Mouse (Mus musculus) intestine, embryonic 16.5 days (tissue): Measurements from ENCODE around the gene Gpd1l. TPM values are rescaled to one million over a fixed set of nuclear protein-coding genes. Genes with fewer than 3 reads are reported as not detected.

Experiments used
- ATAC-seq: fragments of 200-750 bp; cut with Nextera tagmentation; 2 replicates; pipeline ENCODE4 v1.8.0; 2017; ENCODE audit warnings: moderate TSS enrichment, moderate library complexity
- H3K27ac ChIP-seq: fragments of 300-500 bp; sonication (generic); 2 replicates; pipeline ENCODE4 v1.5.1; 2014; ENCODE audit warnings: mild to moderate bottlenecking, low read length
- H3K27me3 ChIP-seq: fragments of 300-500 bp; sonication (generic); replicated peaks from 2 replicates; pipeline ENCODE4 v1.6.1; 2014; ENCODE audit warnings: low read length, control low read depth, mixed read lengths; ENCODE audit not compliant: control insufficient read depth, insufficient read depth
- H3K36me3 ChIP-seq: fragments of 300-500 bp; sonication (generic); 2 replicates; pipeline ENCODE4 v1.6.1; 2014; ENCODE audit warnings: low read length, control low read depth; ENCODE audit not compliant: control insufficient read depth, insufficient read depth
- H3K4me1 ChIP-seq: fragments of 300-500 bp; sonication (generic); 2 replicates; pipeline ENCODE4 v1.6.1; 2014; ENCODE audit warnings: low read length, control low read depth, mixed read lengths; ENCODE audit not compliant: control insufficient read depth, insufficient read depth
- H3K4me2 ChIP-seq: fragments of 300-500 bp; sonication (generic); 2 replicates; pipeline ENCODE4 v1.6.1; 2014; ENCODE audit warnings: low read depth, low read length, control low read depth
- H3K4me3 ChIP-seq: fragments of 300-500 bp; sonication (generic); 2 replicates; pipeline ENCODE4 v1.5.1; 2014; ENCODE audit warnings: mild to moderate bottlenecking, low read length
- H3K9ac ChIP-seq: fragments of 300-500 bp; sonication (generic); 2 replicates; pipeline ENCODE4 v1.6.1; 2014; ENCODE audit warnings: low read depth, low read length
- H3K9me3 ChIP-seq: fragments of 300-500 bp; sonication (generic); 2 replicates; pipeline ENCODE4 v1.6.1; 2016; ENCODE audit warnings: low read length, control low read depth; ENCODE audit not compliant: control insufficient read depth
- WGBS: fragments of 180-500 bp; shearing (Covaris S2); extraction: QIAGEN DNeasy Blood & Tissue Kit; methylation state at CpG from one replicate; pipeline ENCODE4 v1.1.7; 2014; 5-methylcytosine and 5-hydroxymethylcytosine counted together
- polyA plus RNA-seq: library from polyadenylated mRNA; unstranded; fragments of >200 nt; fragmentation: Nextera tagmentation; extraction: Ambion mirVana; gene quantifications from 2 replicates; pipeline ENCODE4 v1.2.1, GENCODE M21; 2015

Gene Gpd1l
- polyA plus RNA-seq, 1 experiment from 2014 or later: 25.4 TPM

DNA sequence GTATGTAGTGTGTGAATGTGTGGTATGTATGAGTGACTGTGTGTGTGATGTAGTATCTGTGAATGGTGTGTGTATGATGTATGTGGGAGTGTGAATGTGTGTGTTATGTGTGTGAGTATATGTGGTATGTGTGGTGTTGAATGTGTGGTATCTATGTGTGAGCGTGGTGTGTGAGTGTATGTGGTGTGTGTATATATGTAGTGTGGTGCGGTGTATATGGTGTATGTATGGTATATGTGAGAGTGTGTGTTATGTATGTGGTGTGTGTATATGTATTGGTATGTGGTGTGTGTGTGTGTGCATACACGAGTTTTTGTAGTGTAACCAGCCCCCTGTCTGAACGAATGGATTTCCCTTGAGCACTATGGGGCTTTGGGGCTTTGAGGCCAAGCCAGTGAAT is 48.2 kb downstream of the Gpd1l start:
- no peak overlapping the region for H3K9ac ChIP-seq
- H3K36me3 ChIP-seq: no peaks in the 10 kb centered on the region
- H3K9me3 ChIP-seq: peaks cover 5% of the 10 kb centered on the region; the same call in 1 of the 2 replicates
- H3K4me1 ChIP-seq: no peaks in the 10 kb centered on the region
- 78% methylated on average over 4 of the region's 4 CpGs for WGBS
- H3K27ac ChIP-seq: no peak overlapping the region
- 0 out of 2 replicates have a peak, but pooled peaks have one; percentile 23 for ATAC-seq
- H3K27me3 ChIP-seq: no peaks in the 10 kb centered on the region
- no peak overlapping the region for H3K4me2 ChIP-seq
- no peak overlapping the region for H3K4me3 ChIP-seq

DNA sequence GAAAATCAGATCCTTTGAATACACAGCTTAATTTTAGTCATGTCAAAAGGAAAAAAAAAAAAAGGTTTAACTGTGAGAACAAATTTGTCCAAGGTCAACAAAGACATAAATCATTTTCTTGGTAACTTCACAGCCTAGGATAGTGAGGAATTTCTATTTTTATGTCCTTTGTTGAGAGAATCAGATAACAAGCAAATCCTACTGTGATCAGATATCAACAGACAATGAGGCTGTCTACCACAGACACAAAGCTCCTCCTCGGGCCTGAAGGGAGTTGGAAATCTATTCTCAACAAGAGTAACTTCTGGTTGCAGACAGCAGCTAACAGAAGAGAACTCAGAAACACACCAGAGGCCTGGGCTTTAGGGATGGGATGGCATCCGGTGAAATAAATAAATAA is 51.8 kb downstream of the Gpd1l start:
- 67% methylated on average over 2 of the region's 2 CpGs for WGBS
- Histone ChIP-seq H3K36me3 (no peaks in the 10 kb centered on the region), H3K9me3 (peaks cover 5% of the 10 kb centered on the region; the same call in 1 of the 2 replicates), H3K27me3 (no peaks in the 10 kb centered on the region), H3K9ac (no peak overlapping the region), H3K4me1 (no peaks in the 10 kb centered on the region), H3K4me2 (no peak overlapping the region), H3K27ac (no peak overlapping the region), H3K4me3 (no peak overlapping the region)
- ATAC-seq: no peak

DNA sequence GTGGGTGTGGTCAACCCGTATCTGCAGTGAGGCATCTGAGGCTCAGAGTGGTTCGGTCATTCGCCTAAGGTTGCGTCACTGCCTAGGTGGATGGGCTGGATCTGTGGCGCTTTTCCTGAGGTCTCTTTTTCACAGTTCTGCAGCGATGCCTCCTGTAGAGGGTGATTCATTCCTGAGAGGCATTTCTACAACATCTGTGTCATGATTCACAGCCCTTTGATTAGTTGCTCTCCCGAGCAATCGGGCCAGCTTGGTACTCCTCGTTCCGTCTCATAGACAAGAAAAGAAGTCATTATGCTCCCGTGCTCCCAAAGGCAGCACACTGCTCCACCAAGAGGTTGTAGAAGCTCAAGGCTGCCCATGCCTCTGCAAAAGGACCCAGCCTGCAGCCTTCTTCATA is 78.5 kb downstream of the Gpd1l start:
- H3K4me2 ChIP-seq: no peak overlapping the region
- no peaks in the 10 kb centered on the region for H3K36me3 ChIP-seq
- ATAC-seq: peak; percentile 36

DNA sequence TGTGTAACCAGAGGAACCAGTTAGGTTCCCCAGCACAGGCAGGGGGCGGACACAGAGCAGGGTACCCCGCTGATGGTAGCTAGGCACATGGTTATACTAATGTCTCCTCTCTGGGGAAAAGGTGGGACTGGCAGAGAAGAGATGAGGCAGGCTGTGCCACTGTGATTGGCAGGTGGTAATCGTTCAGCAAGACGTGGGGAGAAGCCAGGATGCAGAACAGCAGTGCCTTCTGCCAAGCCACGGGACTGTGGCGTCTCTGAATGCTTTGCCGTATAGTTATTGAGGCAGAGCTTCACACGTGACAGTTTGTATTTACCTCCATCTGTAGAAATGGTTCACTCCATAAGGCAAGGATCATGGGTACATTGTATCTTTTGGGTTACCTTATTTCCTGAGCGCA is 79.1 kb downstream of the Gpd1l start:
- no peak for ATAC-seq
- 67% methylated on average over 9 of the region's 9 CpGs for WGBS
- H3K9ac ChIP-seq: no peak overlapping the region
- H3K9me3 ChIP-seq: no peaks in the 10 kb centered on the region
- H3K4me2 ChIP-seq: no peak overlapping the region
- no peaks in the 10 kb centered on the region for H3K4me1 ChIP-seq
- H3K36me3 ChIP-seq: no peaks in the 10 kb centered on the region
- H3K27me3 ChIP-seq: no peaks in the 10 kb centered on the region
- no peak overlapping the region for H3K27ac ChIP-seq
- H3K4me3 ChIP-seq: no peak overlapping the region

More for the DNA sequence above, 78.5 kb downstream of the Gpd1l start:
- Histone ChIP-seq H3K27ac (no peak overlapping the region), H3K4me1 (no peaks in the 10 kb centered on the region), H3K9me3 (no peaks in the 10 kb centered on the region), H3K27me3 (no peaks in the 10 kb centered on the region), H3K4me3 (no peak overlapping the region), H3K9ac (no peak overlapping the region)
- 53% methylated on average over 11 of the region's 11 CpGs for WGBS

DNA sequence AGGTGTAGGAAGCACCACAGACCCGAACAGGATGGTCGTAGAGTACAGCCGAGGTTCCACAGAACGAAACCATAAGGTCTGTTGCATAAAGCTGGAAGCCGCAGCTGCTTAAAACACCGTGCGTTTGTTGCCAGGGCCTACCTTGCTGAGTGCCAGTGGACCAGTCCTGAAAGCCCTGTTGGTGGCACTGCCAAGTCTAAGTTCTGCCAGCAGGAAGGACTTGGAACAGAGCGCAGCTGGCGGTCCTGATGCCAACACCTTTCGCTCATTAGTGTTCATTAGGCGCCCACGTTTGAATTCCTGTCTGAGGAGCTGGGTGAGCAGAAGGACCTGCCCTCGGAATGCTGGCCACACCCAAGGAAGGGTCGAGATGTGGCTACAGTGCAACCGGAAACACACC is 80.5 kb downstream of the Gpd1l start:
- 78% methylated on average over 15 of the region's 15 CpGs for WGBS
- Histone ChIP-seq H3K27me3 (no peaks in the 10 kb centered on the region), H3K9me3 (no peaks in the 10 kb centered on the region), H3K4me1 (no peaks in the 10 kb centered on the region), H3K36me3 (no peaks in the 10 kb centered on the region), H3K4me3 (no peak overlapping the region), H3K9ac (no peak overlapping the region), H3K27ac (no peak overlapping the region), H3K4me2 (no peak overlapping the region)
- no peak for ATAC-seq

DNA sequence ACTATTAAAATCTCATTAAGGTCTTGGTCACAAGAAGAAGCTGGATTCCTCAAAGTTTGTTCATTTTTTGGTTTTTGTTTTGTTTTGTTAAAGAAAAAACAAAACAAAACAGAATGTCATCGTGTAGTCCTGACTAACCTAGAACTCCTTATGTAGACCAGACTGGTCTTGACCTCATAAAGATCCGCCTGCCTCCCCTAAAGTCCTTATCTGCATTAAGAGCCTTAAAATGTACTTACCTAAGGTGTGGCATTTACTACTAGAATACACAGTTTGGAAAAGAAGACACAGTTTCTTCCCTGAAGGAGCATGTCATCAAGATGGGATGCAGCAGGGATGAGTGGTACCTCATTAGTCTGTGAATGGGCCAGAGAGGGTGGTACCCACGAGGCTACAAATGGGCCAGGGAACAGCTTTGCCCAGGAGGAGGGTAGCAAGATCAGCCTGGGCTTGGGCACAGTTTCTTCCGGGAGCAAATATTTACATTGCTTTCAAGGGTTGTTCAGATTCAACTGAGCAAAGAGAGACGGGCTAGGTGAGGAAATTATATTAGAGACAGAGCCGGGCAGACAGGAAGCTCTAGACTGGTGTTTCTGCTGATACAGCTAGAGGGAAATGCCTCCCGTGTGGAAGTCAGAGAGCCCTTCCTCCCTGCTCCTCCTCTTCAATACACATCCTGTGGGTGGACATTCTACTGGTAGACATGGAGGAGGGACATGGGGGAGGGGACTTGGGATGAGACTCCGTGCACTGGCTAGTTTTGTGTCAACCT is 82.2 kb downstream of the Gpd1l start:
- H3K4me3 ChIP-seq: no peak overlapping the region
- WGBS: 38% methylated on average over 8 of the region's 8 CpGs
- ATAC-seq: peak; percentile 61
- H3K27ac ChIP-seq: 0 out of 2 replicates have a peak overlapping the region, but pooled peaks have one; percentile 35
- no peaks in the 10 kb centered on the region for H3K36me3 ChIP-seq
- H3K9ac ChIP-seq: no peak overlapping the region
- H3K27me3 ChIP-seq: no peaks in the 10 kb centered on the region
- no peak overlapping the region for H3K4me2 ChIP-seq
- no peaks in the 10 kb centered on the region for H3K4me1 ChIP-seq
- H3K9me3 ChIP-seq: no peaks in the 10 kb centered on the region

Other genes starting within 250 kb of the Gpd1l start
- gene Dync1li1, start 245.2 kb downstream of the Gpd1l start, polyA plus RNA-seq: 48.1 and 52.2 TPM in 2 replicates
- gene Cmtm6, start 202.9 kb downstream of the Gpd1l start, polyA plus RNA-seq: 100 and 113 TPM in 2 replicates
- gene Cmtm7, start 152.1 kb downstream of the Gpd1l start, polyA plus RNA-seq: 82.5 and 86.6 TPM in 2 replicates
- gene Cmtm8, start 89.8 kb downstream of the Gpd1l start, polyA plus RNA-seq: 80.2 and 87.3 TPM in 2 replicates
- gene Osbpl10, start 44.6 kb upstream of the Gpd1l start, polyA plus RNA-seq: 1.4 and 2.5 TPM in 2 replicates
- 264 and 268 TPM in 2 replicates for gene Rps27rt, start 48.8 kb upstream of the Gpd1l start, polyA plus RNA-seq